Mouse (Mus musculus): ENCODE results near the gene Lhx4. TPM values are rescaled to one million over a fixed set of nuclear protein-coding genes. Genes with fewer than 3 reads are reported as not detected.

Lhx4 gene
- 0.01 TPM for polyA plus RNA-seq (2012; fragmentation: generic; extraction: Trizol)

GRCm38 (mm10) chr1:155751484-155752255 lies at the start of gene Lhx4:
Gene Lhx4, minus strand, starts transcription at chr1:155751684.
- Histone ChIP-seq H3K36me3 (ENCODE audit: control insufficient read depth, insufficient read depth) (no peaks in the 10 kb centered on the region), H3ac (ENCODE audit: control insufficient read depth, insufficient read length) (no peak within 1 kb of the TSS), H3K27me3 (ENCODE audit: control insufficient read depth, insufficient read depth, insufficient read length) (peaks cover 56% of the 10 kb centered on the region), H3K4me3 (no peak within 1 kb of the TSS), H3K79me2 (ENCODE audit: control insufficient read depth, insufficient read depth) (no peaks in the 10 kb centered on the region), H3K4me2 (ENCODE audit: low read depth) (no peak within 1 kb of the TSS)
- TF ChIP-seq POLR2AphosphoS2 (IDR thresholded peaks at IDR 0.05; ENCODE audit: insufficient read length, low read depth) = no peak
- TF ChIP-seq SRF (IDR thresholded peaks at IDR 0.05; ENCODE audit: control insufficient read depth, insufficient read length, low read depth) = no peak

GRCm38 (mm10) chr1:155798000-155798399 lies 46.5 kb upstream of the Lhx4 start:
- H3K4me3 ChIP-seq = no peak overlapping the region
- no peak for TF ChIP-seq USF1 (IDR thresholded peaks at IDR 0.05; ENCODE audit: low read depth)
- no peak for TF ChIP-seq MYOD1 (IDR thresholded peaks at IDR 0.05; ENCODE audit: control insufficient read depth in 1 of 3, insufficient read length in 2 of 3, low read depth in 2 of 3)
- no peak for TF ChIP-seq TCF3 (IDR thresholded peaks at IDR 0.05; ENCODE audit: insufficient read length, low read depth)
- TF ChIP-seq POLR2A (IDR thresholded peaks at IDR 0.05; ENCODE audit: insufficient read length, low read depth) = no peak
- TF ChIP-seq REST (IDR thresholded peaks at IDR 0.05; ENCODE audit: insufficient read depth, insufficient read length) = no peak
- TF ChIP-seq MYOG (IDR thresholded peaks at IDR 0.05; ENCODE audit: control insufficient read depth in 1 of 3, insufficient read depth in 1 of 3, insufficient read length in 2 of 3, low read depth in 2 of 3) = no peak
- TF ChIP-seq CEBPB (IDR thresholded peaks at IDR 0.05; ENCODE audit: insufficient read depth, poor library complexity, severe bottlenecking) = no peak
- no peak for TF ChIP-seq SRF (IDR thresholded peaks at IDR 0.05; ENCODE audit: control insufficient read depth, insufficient read length, low read depth)
- TF ChIP-seq TCF12 (IDR thresholded peaks at IDR 0.05; ENCODE audit: insufficient read depth, poor library complexity, severe bottlenecking) = no peak
- TF ChIP-seq POLR2AphosphoS2 (IDR thresholded peaks at IDR 0.05; ENCODE audit: insufficient read length, low read depth) = no peak
- TF ChIP-seq E2F4 (IDR thresholded peaks at IDR 0.05; ENCODE audit: insufficient read depth) = no peak
- TF ChIP-seq MAX (IDR thresholded peaks at IDR 0.05; ENCODE audit: low read depth) = no peak
- H3K79me2 ChIP-seq (ENCODE audit: control insufficient read depth, insufficient read depth) = no peaks in the 10 kb centered on the region
- no peak overlapping the region for H3K4me2 ChIP-seq (ENCODE audit: low read depth)
- H3K36me3 ChIP-seq (ENCODE audit: control insufficient read depth, insufficient read depth) = peaks cover 22% of the 10 kb centered on the region
- no peaks in the 10 kb centered on the region for H3K27me3 ChIP-seq (ENCODE audit: control insufficient read depth, insufficient read depth, insufficient read length)
- no peak overlapping the region for H3ac ChIP-seq (ENCODE audit: control insufficient read depth, insufficient read length)

- Histone ChIP-seq H3K79me2 (ENCODE audit: control insufficient read depth, insufficient read depth) (no peaks in the 10 kb centered on the region), H3K4me2 (ENCODE audit: low read depth) (no peak overlapping the region), H3K4me3 (no peak overlapping the region), H3K36me3 (ENCODE audit: control insufficient read depth, insufficient read depth) (peaks cover 24% of the 10 kb centered on the region), H3ac (ENCODE audit: control insufficient read depth, insufficient read length) (no peak overlapping the region), H3K27me3 (ENCODE audit: control insufficient read depth, insufficient read depth, insufficient read length) (no peaks in the 10 kb centered on the region)
- no peak for TF ChIP-seq REST (IDR thresholded peaks at IDR 0.05; ENCODE audit: insufficient read depth, insufficient read length)
- TF ChIP-seq TCF12 (IDR thresholded peaks at IDR 0.05; ENCODE audit: insufficient read depth, poor library complexity, severe bottlenecking) = no peak
- TF ChIP-seq MAX (IDR thresholded peaks at IDR 0.05; ENCODE audit: low read depth) = no peak
- TF ChIP-seq POLR2AphosphoS2 (IDR thresholded peaks at IDR 0.05; ENCODE audit: insufficient read length, low read depth) = no peak
- TF ChIP-seq MYOG (IDR thresholded peaks at IDR 0.05; ENCODE audit: control insufficient read depth in 1 of 3, insufficient read depth in 1 of 3, insufficient read length in 2 of 3, low read depth in 2 of 3) = no peak
- no peak for TF ChIP-seq USF1 (IDR thresholded peaks at IDR 0.05; ENCODE audit: low read depth)
These were observed 45.9 kb upstream of the Lhx4 start for GRCm38 (mm10) chr1:155797425-155797824.

- Histone ChIP-seq H3K27me3 (ENCODE audit: control insufficient read depth, insufficient read depth, insufficient read length) (no peaks in the 10 kb centered on the region), H3K79me2 (ENCODE audit: control insufficient read depth, insufficient read depth) (no peaks in the 10 kb centered on the region), H3K4me2 (ENCODE audit: low read depth) (no peak overlapping the region), H3K36me3 (ENCODE audit: control insufficient read depth, insufficient read depth) (peaks cover 25% of the 10 kb centered on the region), H3K4me3 (no peak overlapping the region), H3ac (ENCODE audit: control insufficient read depth, insufficient read length) (no peak overlapping the region)
- TF ChIP-seq REST (IDR thresholded peaks at IDR 0.05; ENCODE audit: insufficient read depth, insufficient read length) (no peak), USF1 (IDR thresholded peaks at IDR 0.05; ENCODE audit: low read depth) (no peak), E2F4 (IDR thresholded peaks at IDR 0.05; ENCODE audit: insufficient read depth) (no peak), SRF (IDR thresholded peaks at IDR 0.05; ENCODE audit: control insufficient read depth, insufficient read length, low read depth) (no peak), POLR2A (IDR thresholded peaks at IDR 0.05; ENCODE audit: insufficient read length, low read depth) (no peak), POLR2AphosphoS2 (IDR thresholded peaks at IDR 0.05; ENCODE audit: insufficient read length, low read depth) (no peak), MAX (IDR thresholded peaks at IDR 0.05; ENCODE audit: low read depth) (no peak)
These were observed 45.4 kb upstream of the Lhx4 start for GRCm38 (mm10) chr1:155796757-155797405.

- H3K36me3 ChIP-seq (ENCODE audit: control insufficient read depth, insufficient read depth) = peaks cover 28% of the 10 kb centered on the region
- H3K27me3 ChIP-seq (ENCODE audit: control insufficient read depth, insufficient read depth, insufficient read length) = no peaks in the 10 kb centered on the region
- no peaks in the 10 kb centered on the region for H3K79me2 ChIP-seq (ENCODE audit: control insufficient read depth, insufficient read depth)
- no peak overlapping the region for H3K4me3 ChIP-seq
- no peak overlapping the region for H3K4me2 ChIP-seq (ENCODE audit: low read depth)
- H3ac ChIP-seq (ENCODE audit: control insufficient read depth, insufficient read length) = no peak overlapping the region
- TF ChIP-seq TCF12 (IDR thresholded peaks at IDR 0.05; ENCODE audit: insufficient read depth, poor library complexity, severe bottlenecking) (no peak), MYOD1 (IDR thresholded peaks at IDR 0.05; ENCODE audit: control insufficient read depth in 1 of 3, insufficient read length in 2 of 3, low read depth in 2 of 3) (no peak), MYOG (IDR thresholded peaks at IDR 0.05; ENCODE audit: control insufficient read depth in 1 of 3, insufficient read depth in 1 of 3, insufficient read length in 2 of 3, low read depth in 2 of 3) (no peak), POLR2AphosphoS2 (IDR thresholded peaks at IDR 0.05; ENCODE audit: insufficient read length, low read depth) (no peak), USF1 (IDR thresholded peaks at IDR 0.05; ENCODE audit: low read depth) (no peak), CEBPB (IDR thresholded peaks at IDR 0.05; ENCODE audit: insufficient read depth, poor library complexity, severe bottlenecking) (no peak), MAX (IDR thresholded peaks at IDR 0.05; ENCODE audit: low read depth) (no peak), TCF3 (IDR thresholded peaks at IDR 0.05; ENCODE audit: insufficient read length, low read depth) (no peak), POLR2A (IDR thresholded peaks at IDR 0.05; ENCODE audit: insufficient read length, low read depth) (no peak)
These were observed 44.3 kb upstream of the Lhx4 start for GRCm38 (mm10) chr1:155795791-155796233.
